In the genomic region with DNA sequence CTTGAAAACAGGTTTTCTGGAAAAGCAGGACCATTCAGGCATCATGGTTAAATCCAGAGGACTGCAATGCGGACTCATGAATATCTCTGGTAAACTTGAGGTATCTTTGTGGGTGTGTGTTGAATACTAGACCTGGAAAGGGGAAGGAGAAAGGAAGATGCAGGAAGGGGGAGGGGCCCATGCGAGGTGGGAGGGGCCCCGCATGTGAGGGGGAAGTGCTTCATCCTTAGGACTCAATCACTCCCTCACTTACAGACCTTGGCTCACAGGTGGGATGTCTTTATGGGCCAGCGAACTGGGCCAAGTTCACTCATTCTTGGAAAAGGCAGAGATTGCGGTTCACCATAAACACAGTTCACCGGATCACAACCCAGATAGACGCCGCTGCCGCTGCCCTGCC, we compare ENCODE assay signal across 12 mouse cellular contexts. TPM values are rescaled to one million over a fixed set of nuclear protein-coding genes. Genes with fewer than 3 reads are reported as not detected.
DNase-seq lines count a peak whose midpoint lies in the region; ATAC-seq lines count a peak whose summit lies in the region.
"Had no signal": no experiment of that assay in that cellular context is flagged by ENCODE, and none has a peak within 500 bp of the region (broad histone marks: within the 10 kb centered on the region; RNA-seq: fewer than 3 reads in every experiment).

No protein-coding gene starts in this region.

- no peaks in the 10 kb centered on the region for H3K27me3 ChIP-seq in forebrain, embryonic 15.5 days
- H3K27me3 ChIP-seq in kidney, embryonic 15.5 days = 0 out of 2 replicates have a peak, but pooled peaks cover 4% of the 10 kb centered on the region
- H3K27me3 ChIP-seq in neural tube, embryonic 12.5 days (replicated peaks) = no peaks in the 10 kb centered on the region

- peak overlapping the region; percentile 57 for H3K27ac ChIP-seq in forebrain, embryonic 15.5 days (replicated peaks)
- H3K27ac ChIP-seq in kidney, embryonic 15.5 days = peak overlapping the region; percentile 74
- peak overlapping the region; percentile 65; the same call in 1 of the 2 replicates for H3K27ac ChIP-seq in neural tube, embryonic 12.5 days
- H3K27ac ChIP-seq: liver, embryonic 13.5 days had no signal

- ATAC-seq in forebrain, embryonic 15.5 days (replicated peaks) = no peak
- ATAC-seq in kidney, embryonic 15.5 days (replicated peaks; ENCODE audit: low FRiP score) = no peak
- no peak for ATAC-seq in neural tube, embryonic 12.5 days (ENCODE audit: low FRiP score, low read depth)

- peaks cover 71% of the 10 kb centered on the region for H3K4me1 ChIP-seq in forebrain, embryonic 15.5 days
- H3K4me1 ChIP-seq in kidney, embryonic 15.5 days = peaks cover 78% of the 10 kb centered on the region
- H3K4me1 ChIP-seq in neural tube, embryonic 12.5 days = peaks cover 67% of the 10 kb centered on the region
- H3K4me1 ChIP-seq: liver, embryonic 13.5 days had no signal

- H3K4me2 ChIP-seq in forebrain, embryonic 15.5 days (replicated peaks) = no peak overlapping the region
- no peak overlapping the region for H3K4me2 ChIP-seq in kidney, embryonic 15.5 days
- H3K4me2 ChIP-seq in neural tube, embryonic 12.5 days (replicated peaks) = peak overlapping the region; percentile 75
- H3K4me2 ChIP-seq: liver, embryonic 13.5 days had no signal

- no peaks in the 10 kb centered on the region for H3K36me3 ChIP-seq in forebrain, embryonic 15.5 days
- H3K36me3 ChIP-seq in kidney, embryonic 15.5 days = peaks cover 5% of the 10 kb centered on the region; the same call in 1 of the 2 replicates
- peaks cover 15% of the 10 kb centered on the region; the same call in 1 of the 2 replicates for H3K36me3 ChIP-seq in neural tube, embryonic 12.5 days
- H3K36me3 ChIP-seq: liver, embryonic 13.5 days had no signal

- peak; percentile 38 for DNase-seq in kidney, adult 18-20 months
- DNase-seq in kidney, adult 8-10 months = no peak
- no peak for DNase-seq in right cerebral cortex, adult 18-20 months
- DNase-seq in lung, postnatal 4 days = no peak
- DNase-seq in cerebellum, adult 11 months = no peak
- DNase-seq: gastrocnemius, postnatal 25 days; liver, embryonic 13.5 days; lung, postnatal 36 days had no signal

- 0 out of 2 replicates have a peak, but pooled peaks cover 5% of the 10 kb centered on the region for H3K9me3 ChIP-seq in forebrain, embryonic 15.5 days
- no peaks in the 10 kb centered on the region for H3K9me3 ChIP-seq in kidney, embryonic 15.5 days (replicated peaks)
- 0 out of 2 replicates have a peak, but pooled peaks cover 4% of the 10 kb centered on the region for H3K9me3 ChIP-seq in neural tube, embryonic 12.5 days
- H3K9me3 ChIP-seq: liver, embryonic 13.5 days had no signal

- no peak overlapping the region for H3K9ac ChIP-seq in forebrain, embryonic 15.5 days (replicated peaks)
- H3K9ac ChIP-seq in kidney, embryonic 15.5 days = no peak overlapping the region
- peak overlapping the region; percentile 6; the same call in 1 of the 2 replicates for H3K9ac ChIP-seq in neural tube, embryonic 12.5 days
- H3K9ac ChIP-seq: liver, embryonic 13.5 days had no signal

- WGBS in forebrain, embryonic 15.5 days = 72% methylated on average over 9 of the region's 9 CpGs
- WGBS in kidney, embryonic 15.5 days = 55% methylated on average over 9 of the region's 9 CpGs
- 68% methylated on average over 9 of the region's 9 CpGs for WGBS in neural tube, embryonic 12.5 days

- no peak overlapping the region for H3K4me3 ChIP-seq in forebrain, embryonic 15.5 days
- H3K4me3 ChIP-seq in kidney, embryonic 15.5 days (replicated peaks) = no peak overlapping the region
- no peak overlapping the region for H3K4me3 ChIP-seq in neural tube, embryonic 12.5 days
- H3K4me3 ChIP-seq: erythroblast, embryonic 14.5 days; liver, embryonic 13.5 days had no signal

RNA-seq across cellular contexts. Expression of gene Spsb4, which starts 4.9 kb away (rescaled TPM):
- polyA plus RNA-seq in forebrain, embryonic 15.5 days (2015; fragmentation: Nextera tagmentation; extraction: Ambion mirVana) = 24.7 and 25.6 TPM in 2 replicates
- polyA plus RNA-seq in kidney, embryonic 15.5 days (2015; fragmentation: Nextera tagmentation; extraction: Ambion mirVana) = 56.8 and 58.0 TPM in 2 replicates
- polyA plus RNA-seq in neural tube, embryonic 12.5 days (2016; fragmentation: Nextera tagmentation; extraction: Ambion mirVana) = 126 TPM in 2 replicates
